Mouse (Mus musculus): ENCODE results near the gene Anapc2. TPM values are rescaled to one million over a fixed set of nuclear protein-coding genes. Genes with fewer than 3 reads are reported as not detected.
A peak's percentile ranks its signal among the peaks of the same experiment; 100 is the strongest.

The Anapc2 gene
- polyA plus RNA-seq, 1 experiment from 2014 or later, result 114 TPM

GRCm38 (mm10) chr2:25238106-25238505 lies 34.2 kb upstream of the Anapc2 start:
- Histone ChIP-seq H3K4me3 (replicated peaks; ENCODE audit: low read length) (no peak overlapping the region), H3K9me3 (ENCODE audit: control insufficient read depth, low read length) (no peaks in the 10 kb centered on the region), H3K4me2 (replicated peaks) (no peak overlapping the region), H3K27ac (no peak overlapping the region), H3K9ac (no peak overlapping the region), H3K4me1 (replicated peaks; ENCODE audit: control insufficient read depth, insufficient read depth, low read length) (peaks cover 22% of the 10 kb centered on the region), H3K27me3 (ENCODE audit: control insufficient read depth, insufficient read depth, low read length) (peaks cover 6% of the 10 kb centered on the region; the same call in 1 of the 2 replicates), H3K36me3 (replicated peaks; ENCODE audit: control insufficient read depth, insufficient read depth) (no peaks in the 10 kb centered on the region)
- ATAC-seq (ENCODE audit: low FRiP score) (no peak), DNase-seq (ENCODE audit: low spot score) (no peak)

- H3K9me3 ChIP-seq (ENCODE audit: control insufficient read depth, low read length), result no peaks in the 10 kb centered on the region
- no peak for ATAC-seq (ENCODE audit: low FRiP score)
- H3K27me3 ChIP-seq (ENCODE audit: control insufficient read depth, insufficient read depth, low read length), result peaks cover 6% of the 10 kb centered on the region; the same call in 1 of the 2 replicates
- H3K9ac ChIP-seq, result no peak overlapping the region
- WGBS, result 87% methylated on average over 3 of the region's 3 CpGs
- H3K27ac ChIP-seq, result no peak overlapping the region
- H3K4me2 ChIP-seq (replicated peaks), result no peak overlapping the region
- no peak for DNase-seq (ENCODE audit: low spot score)
- no peak overlapping the region for H3K4me3 ChIP-seq (replicated peaks; ENCODE audit: low read length)
- peaks cover 9% of the 10 kb centered on the region for H3K36me3 ChIP-seq (replicated peaks; ENCODE audit: control insufficient read depth, insufficient read depth)
- H3K4me1 ChIP-seq (replicated peaks; ENCODE audit: control insufficient read depth, insufficient read depth, low read length), result peaks cover 22% of the 10 kb centered on the region
Measured at GRCm38 (mm10) chr2:25239766-25240165, 32.5 kb upstream of the Anapc2 start.

- Histone ChIP-seq H3K9me3 (ENCODE audit: control insufficient read depth, low read length) (no peaks in the 10 kb centered on the region), H3K4me2 (replicated peaks) (peak overlapping the region; percentile 86), H3K4me1 (replicated peaks; ENCODE audit: control insufficient read depth, insufficient read depth, low read length) (peaks cover 22% of the 10 kb centered on the region), H3K27ac (peak overlapping the region; percentile 60), H3K4me3 (replicated peaks; ENCODE audit: low read length) (peak overlapping the region; percentile 72), H3K36me3 (replicated peaks; ENCODE audit: control insufficient read depth, insufficient read depth) (peaks cover 15% of the 10 kb centered on the region), H3K9ac (peak overlapping the region; percentile 87; the same call in 1 of the 2 replicates), H3K27me3 (ENCODE audit: control insufficient read depth, insufficient read depth, low read length) (peaks cover 6% of the 10 kb centered on the region; the same call in 1 of the 2 replicates)
- ATAC-seq (ENCODE audit: low FRiP score) (no peak), DNase-seq (ENCODE audit: low spot score) (no peak)
- WGBS, result 48% methylated on average over 8 of the region's 8 CpGs
Measured at GRCm38 (mm10) chr2:25240310-25240709, 32.0 kb upstream of the Anapc2 start.

DNA sequence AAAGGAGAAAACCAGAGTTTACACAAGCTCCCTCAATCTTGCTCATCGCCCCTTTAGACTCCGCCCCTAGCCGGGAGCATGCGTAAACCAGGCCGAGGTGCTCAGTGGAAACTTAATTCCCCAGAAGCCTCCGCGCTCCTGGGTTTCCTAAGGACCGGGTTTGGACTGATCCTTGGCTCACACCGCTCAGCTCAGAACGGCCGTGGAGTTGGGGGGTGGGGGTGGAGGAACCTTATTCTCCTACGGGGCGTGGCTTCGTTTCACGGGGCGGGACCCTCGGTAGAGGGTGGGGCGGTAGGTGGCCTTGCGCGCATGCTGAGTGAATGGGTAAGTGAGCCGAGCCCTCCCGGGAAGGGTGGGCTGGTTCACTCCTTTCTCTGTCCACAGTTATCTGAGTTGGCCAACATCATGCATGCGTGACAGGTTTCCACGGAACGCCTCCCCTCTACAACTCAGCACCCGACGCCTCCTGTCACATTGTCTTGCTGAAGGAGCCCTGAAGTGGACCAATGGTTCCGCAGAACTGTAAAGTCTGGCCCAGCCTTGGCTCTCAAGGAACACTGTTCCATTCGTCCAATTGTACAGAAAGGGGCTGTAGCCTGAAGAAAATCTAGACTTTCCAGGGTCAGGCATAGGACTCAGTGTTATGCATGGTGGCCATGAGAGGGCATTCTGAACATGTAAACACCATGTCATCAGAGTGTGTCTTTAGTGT lies 31.4 kb upstream of the Anapc2 start:
- Histone ChIP-seq H3K9me3 (ENCODE audit: control insufficient read depth, low read length) (no peaks in the 10 kb centered on the region), H3K36me3 (replicated peaks; ENCODE audit: control insufficient read depth, insufficient read depth) (peaks cover 20% of the 10 kb centered on the region), H3K9ac (peak overlapping the region; percentile 87; the same call in 1 of the 2 replicates), H3K4me1 (replicated peaks; ENCODE audit: control insufficient read depth, insufficient read depth, low read length) (peaks cover 22% of the 10 kb centered on the region), H3K4me3 (replicated peaks; ENCODE audit: low read length) (peak overlapping the region; percentile 72), H3K27ac (peak overlapping the region; percentile 60), H3K27me3 (ENCODE audit: control insufficient read depth, insufficient read depth, low read length) (peaks cover 6% of the 10 kb centered on the region; the same call in 1 of the 2 replicates), H3K4me2 (replicated peaks) (peak overlapping the region; percentile 86)
- DNase-seq (ENCODE audit: low spot score), result peak; percentile 76
- under 1% methylated on average over 29 of the region's 29 CpGs for WGBS
- ATAC-seq (ENCODE audit: low FRiP score), result peak; percentile 75

DNA sequence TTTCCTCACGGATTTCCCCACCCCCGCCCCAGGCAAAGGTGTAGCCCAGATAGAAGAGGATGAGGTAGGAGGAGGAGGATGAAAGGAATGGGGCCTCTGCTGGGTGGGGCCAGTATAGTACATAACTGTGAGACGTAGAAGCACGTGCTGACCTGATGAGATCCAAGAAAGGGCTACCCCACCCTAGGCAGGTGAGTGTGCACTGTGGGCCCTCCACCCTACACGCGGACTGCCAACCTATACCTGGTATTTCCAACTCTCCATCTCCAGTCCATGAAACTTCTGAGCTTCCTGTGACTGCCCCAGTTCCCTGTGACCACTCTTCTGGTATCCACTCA lies 30.9 kb upstream of the Anapc2 start:
- WGBS, result 17% methylated on average over 6 of the region's 6 CpGs
- peak; percentile 5; the same call in 1 of the 2 replicates for ATAC-seq (ENCODE audit: low FRiP score)
- Histone ChIP-seq H3K4me2 (replicated peaks) (peak overlapping the region; percentile 86), H3K27me3 (ENCODE audit: control insufficient read depth, insufficient read depth, low read length) (peaks cover 6% of the 10 kb centered on the region; the same call in 1 of the 2 replicates), H3K27ac (peak overlapping the region; percentile 60; the same call in 1 of the 2 replicates), H3K9me3 (ENCODE audit: control insufficient read depth, low read length) (no peaks in the 10 kb centered on the region), H3K36me3 (replicated peaks; ENCODE audit: control insufficient read depth, insufficient read depth) (peaks cover 24% of the 10 kb centered on the region), H3K4me1 (replicated peaks; ENCODE audit: control insufficient read depth, insufficient read depth, low read length) (peaks cover 22% of the 10 kb centered on the region), H3K9ac (peak overlapping the region; percentile 87), H3K4me3 (replicated peaks; ENCODE audit: low read length) (peak overlapping the region; percentile 72)
- DNase-seq (ENCODE audit: low spot score), result no peak

GRCm38 (mm10) chr2:25242101-25242506 lies 30.2 kb upstream of the Anapc2 start, which contains the start of the genes Rnf208 and Cysrt1:
Rnf208 (plus strand) TSS chr2:25242255.
Cysrt1 (minus strand) TSS chr2:25242452.
- peak within 1 kb of the TSS; percentile 87 for H3K9ac ChIP-seq
- H3K27ac ChIP-seq, result peak within 1 kb of the TSS; percentile 60
- peak within 1 kb of the TSS; percentile 72 for H3K4me3 ChIP-seq (replicated peaks; ENCODE audit: low read length)
- H3K4me2 ChIP-seq (replicated peaks), result peak within 1 kb of the TSS; percentile 86
- DNase-seq (ENCODE audit: low spot score) (peak; percentile 60), ATAC-seq (ENCODE audit: low FRiP score) (peak; percentile 67)
- under 1% methylated on average over 33 of the region's 59 CpGs for WGBS
- H3K9me3 ChIP-seq (ENCODE audit: control insufficient read depth, low read length), result no peaks in the 10 kb centered on the region
- H3K36me3 ChIP-seq (replicated peaks; ENCODE audit: control insufficient read depth, insufficient read depth), result peaks cover 30% of the 10 kb centered on the region
- peaks cover 6% of the 10 kb centered on the region; the same call in 1 of the 2 replicates for H3K27me3 ChIP-seq (ENCODE audit: control insufficient read depth, insufficient read depth, low read length)
- H3K4me1 ChIP-seq (replicated peaks; ENCODE audit: control insufficient read depth, insufficient read depth, low read length), result peaks cover 22% of the 10 kb centered on the region

DNA sequence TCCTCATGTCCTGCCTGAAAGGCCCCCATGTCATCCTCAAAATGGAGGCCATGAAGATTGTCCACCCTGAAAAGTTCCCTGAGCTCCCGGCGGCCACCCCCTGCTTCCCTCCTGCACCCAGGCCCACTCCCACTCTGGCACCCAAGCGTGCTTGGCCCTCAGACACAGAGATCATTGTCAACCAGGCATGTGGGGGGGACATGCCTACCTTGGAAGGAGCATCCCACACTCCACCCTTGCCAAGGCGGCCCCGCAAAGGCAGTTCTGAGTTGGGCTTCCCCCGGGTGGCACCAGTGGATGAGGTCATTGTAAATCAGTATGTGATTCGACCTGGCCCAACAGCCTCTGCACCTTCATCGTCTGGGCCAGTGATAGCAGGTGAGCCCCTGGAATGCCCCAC lies 28.9 kb upstream of the Anapc2 start:
- DNase-seq (ENCODE audit: low spot score) (no peak), ATAC-seq (ENCODE audit: low FRiP score) (no peak)
- H3K4me3 ChIP-seq (replicated peaks; ENCODE audit: low read length), result peak overlapping the region; percentile 72; the same call in 1 of the 2 replicates
- no peaks in the 10 kb centered on the region for H3K9me3 ChIP-seq (ENCODE audit: control insufficient read depth, low read length)
- peaks cover 22% of the 10 kb centered on the region for H3K4me1 ChIP-seq (replicated peaks; ENCODE audit: control insufficient read depth, insufficient read depth, low read length)
- WGBS, result 79% methylated on average over 8 of the region's 8 CpGs
- H3K27ac ChIP-seq, result no peak overlapping the region
- peak overlapping the region; percentile 87; the same call in 1 of the 2 replicates for H3K9ac ChIP-seq
- no peaks in the 10 kb centered on the region for H3K27me3 ChIP-seq (ENCODE audit: control insufficient read depth, insufficient read depth, low read length)
- H3K36me3 ChIP-seq (replicated peaks; ENCODE audit: control insufficient read depth, insufficient read depth), result peaks cover 41% of the 10 kb centered on the region
- H3K4me2 ChIP-seq (replicated peaks), result peak overlapping the region; percentile 86

- Histone ChIP-seq H3K9ac (no peak overlapping the region), H3K9me3 (ENCODE audit: control insufficient read depth, low read length) (no peaks in the 10 kb centered on the region), H3K36me3 (replicated peaks; ENCODE audit: control insufficient read depth, insufficient read depth) (peaks cover 49% of the 10 kb centered on the region), H3K4me1 (replicated peaks; ENCODE audit: control insufficient read depth, insufficient read depth, low read length) (peaks cover 22% of the 10 kb centered on the region), H3K4me3 (replicated peaks; ENCODE audit: low read length) (no peak overlapping the region), H3K27me3 (ENCODE audit: control insufficient read depth, insufficient read depth, low read length) (no peaks in the 10 kb centered on the region), H3K27ac (no peak overlapping the region), H3K4me2 (replicated peaks) (no peak overlapping the region)
- DNase-seq (ENCODE audit: low spot score) (no peak), ATAC-seq (ENCODE audit: low FRiP score) (no peak)
- 91% methylated on average over 4 of the region's 4 CpGs for WGBS
Measured at GRCm38 (mm10) chr2:25244144-25244543, 28.1 kb upstream of the Anapc2 start.

- Histone ChIP-seq H3K4me1 (replicated peaks; ENCODE audit: control insufficient read depth, insufficient read depth, low read length) (peaks cover 16% of the 10 kb centered on the region), H3K27ac (no peak within 1 kb of the TSS), H3K36me3 (replicated peaks; ENCODE audit: control insufficient read depth, insufficient read depth) (peaks cover 70% of the 10 kb centered on the region), H3K4me3 (replicated peaks; ENCODE audit: low read length) (no peak within 1 kb of the TSS), H3K27me3 (ENCODE audit: control insufficient read depth, insufficient read depth, low read length) (no peaks in the 10 kb centered on the region), H3K9me3 (ENCODE audit: control insufficient read depth, low read length) (no peaks in the 10 kb centered on the region), H3K9ac (no peak within 1 kb of the TSS), H3K4me2 (replicated peaks) (no peak within 1 kb of the TSS)
- ATAC-seq (ENCODE audit: low FRiP score) (no peak), DNase-seq (ENCODE audit: low spot score) (no peak)
- 95% methylated on average over 10 of the region's 10 CpGs for WGBS
Measured at GRCm38 (mm10) chr2:25246183-25247072, 25.9 kb upstream of the Anapc2 start, which contains the start of gene AL732309.1. AL732309.1 (minus strand) TSS chr2:25246863.
